Mouse (Mus musculus) spleen, adult 2 months (tissue): ENCODE data around the gene Ccdc110.

Experiments used
- CTCF ChIP-seq: fragments of 200-500 bp; IDR thresholded peaks from 2 replicates; pipeline ENCODE4 v1.5.1; 2011; ENCODE audit warnings: mild to moderate bottlenecking, inconsistent platforms; ENCODE audit not compliant: insufficient read depth, insufficient read length, insufficient replicate concordance; ENCODE audit errors: extremely low read depth
- POLR2A ChIP-seq: fragments of 200-500 bp; IDR thresholded peaks from 2 replicates; pipeline ENCODE4 v1.6.1; 2011; ENCODE audit warnings: low read depth, low read length, inconsistent platforms

- TF ChIP-seq CTCF (no peak), POLR2A (no peak)
These were observed 41.5 kb downstream of the Ccdc110 start for GRCm38 (mm10) chr8:45975837-45976468.
